Mouse (Mus musculus) CH12F3 (cell line): Measurements from ENCODE around the gene Rtp4.

Experiments used
- in situ Hi-C: fragments of 300-500 bp; cut with MboI; formaldehyde crosslinking; loops from 2 replicates; pipeline ENCODE4 v1.14.3; 2020; ENCODE audit warnings: low sequenced_read_pairs

Rtp4 gene

DNA sequence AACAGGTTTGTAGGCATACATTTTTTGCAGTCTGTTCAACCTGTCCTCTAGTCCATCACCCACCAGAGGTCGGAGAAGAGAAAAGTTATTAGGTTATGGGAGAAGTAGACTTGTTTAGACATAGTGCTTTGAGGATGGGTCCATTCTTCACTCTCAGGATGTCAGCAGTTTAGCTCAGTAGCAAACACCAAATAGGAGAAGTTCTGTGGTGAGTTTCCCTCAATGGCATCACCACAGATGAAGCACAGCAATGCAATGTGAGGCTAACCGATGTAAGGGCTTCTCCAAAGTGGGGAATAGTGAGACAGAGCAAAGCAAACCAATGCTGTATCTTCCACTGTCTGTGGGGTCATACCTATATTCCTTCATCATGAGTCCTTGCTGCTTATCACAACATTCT is 37.6 kb downstream of the Rtp4 start:
- in situ Hi-C loops, result no loop called here

DNA sequence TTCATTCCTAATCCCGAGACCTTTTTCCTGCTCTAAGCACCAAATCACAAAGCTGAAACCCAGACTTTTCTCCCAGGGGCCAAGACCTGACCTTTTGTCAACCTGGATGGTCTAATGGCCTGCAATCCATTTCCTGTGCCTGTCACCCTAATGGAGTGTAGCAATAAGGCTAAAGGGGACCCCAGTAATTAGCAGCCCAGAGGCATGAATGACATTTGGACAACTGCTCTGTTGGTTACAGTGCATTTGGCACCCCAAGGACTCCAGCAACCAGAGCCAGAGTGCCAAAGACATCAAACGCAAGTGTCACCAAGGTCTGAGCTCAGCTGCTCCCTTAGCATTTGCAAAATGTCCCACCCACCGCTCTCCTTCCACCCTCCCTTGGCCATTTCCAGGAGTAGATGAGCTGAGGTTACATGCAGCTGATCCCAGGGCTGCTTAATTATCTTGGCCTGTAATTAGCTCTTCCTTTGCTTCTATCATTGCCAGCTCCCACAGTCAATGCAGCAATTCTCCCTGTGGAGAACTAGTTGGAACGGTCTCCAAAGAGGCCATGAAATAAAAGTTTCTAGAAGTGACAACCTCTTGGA is 48.4 kb downstream of the Rtp4 start:
- in situ Hi-C loops, result no loop called here

DNA sequence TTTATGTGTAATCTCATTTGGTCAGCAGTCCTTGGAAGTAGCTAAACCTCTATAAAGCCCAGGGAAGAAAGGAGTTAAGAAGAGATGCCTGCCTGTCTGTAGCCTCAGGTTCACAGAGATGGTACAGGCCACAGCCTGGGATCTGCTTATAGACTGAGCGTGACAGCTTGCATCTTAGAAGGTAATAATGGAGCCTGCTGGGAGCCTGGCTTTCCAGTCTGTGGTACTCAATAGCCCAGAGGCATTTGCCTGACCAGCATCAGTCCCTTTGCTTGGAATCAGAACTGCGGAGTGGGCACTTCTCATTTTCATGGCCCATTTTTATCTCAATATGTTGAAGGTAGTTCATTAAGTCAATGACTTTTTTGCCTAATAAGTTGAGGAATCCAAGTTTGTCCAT is 54.5 kb downstream of the Rtp4 start:
- in situ Hi-C loops, result no loop called here

DNA sequence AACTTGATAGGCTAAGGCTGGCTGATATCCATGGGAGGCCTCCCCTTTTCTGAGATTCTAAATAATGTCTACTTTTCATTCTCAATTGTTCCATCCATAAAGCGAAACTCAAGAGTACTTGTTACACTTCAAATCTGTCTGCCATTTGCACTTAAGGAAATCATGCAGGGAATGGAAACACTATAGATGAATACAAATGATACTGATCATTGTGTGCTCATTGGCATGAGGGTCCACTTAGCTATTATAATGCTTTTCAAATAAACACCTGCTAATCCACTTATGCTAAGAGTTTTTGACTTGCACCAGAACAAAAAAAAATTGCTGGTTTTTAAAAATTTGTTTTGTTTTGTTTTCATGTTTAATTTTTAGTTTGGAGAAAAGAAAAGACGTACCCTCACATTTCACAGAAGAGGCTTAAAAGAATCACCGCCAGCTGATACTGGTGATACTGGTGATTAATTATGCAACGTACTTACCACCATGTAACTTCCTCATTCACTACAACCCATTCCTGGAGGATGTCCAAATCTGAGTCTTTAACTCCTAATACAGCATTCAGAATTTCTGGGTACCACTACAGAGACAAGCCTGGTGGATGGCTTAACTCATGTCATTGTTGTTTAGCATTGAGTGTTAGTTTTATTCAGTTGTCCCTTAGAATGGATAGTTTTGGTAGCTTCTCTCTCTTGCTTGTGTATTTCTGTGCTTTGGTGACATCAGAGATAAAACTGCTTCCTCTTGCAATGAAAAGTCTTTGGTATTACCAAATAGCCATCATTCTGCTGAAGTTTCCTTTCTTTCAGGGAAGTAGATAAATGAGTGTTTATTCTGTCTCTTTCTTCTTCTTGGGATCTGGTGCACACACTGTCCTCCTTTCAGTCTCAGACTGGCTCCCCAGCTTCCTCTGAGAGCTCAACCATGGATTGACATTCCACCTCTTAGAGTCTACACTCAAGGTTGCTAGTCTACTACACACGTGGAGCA is 71.3 kb downstream of the Rtp4 start:
- in situ Hi-C loops, result no loop called here

DNA sequence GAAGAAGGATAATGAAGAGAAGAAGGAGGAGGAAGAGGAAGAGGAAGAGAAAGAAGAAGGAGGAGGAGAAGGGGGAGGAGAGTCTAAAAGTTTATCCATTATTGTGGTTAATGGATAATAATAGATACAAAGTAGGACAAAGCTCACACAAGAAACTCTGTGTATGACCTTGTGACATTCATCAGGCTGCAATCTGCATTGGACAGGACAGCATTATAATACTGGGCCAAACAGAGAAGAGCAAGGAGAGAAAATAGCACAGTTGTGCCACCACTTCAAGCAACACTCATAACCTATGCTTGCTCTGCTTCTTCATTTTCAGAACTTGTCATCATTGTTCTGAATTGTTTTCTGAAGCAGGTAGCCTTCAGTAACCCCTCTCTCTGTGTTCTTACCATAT is 72.4 kb downstream of the Rtp4 start:
- in situ Hi-C loops, result no loop called here

DNA sequence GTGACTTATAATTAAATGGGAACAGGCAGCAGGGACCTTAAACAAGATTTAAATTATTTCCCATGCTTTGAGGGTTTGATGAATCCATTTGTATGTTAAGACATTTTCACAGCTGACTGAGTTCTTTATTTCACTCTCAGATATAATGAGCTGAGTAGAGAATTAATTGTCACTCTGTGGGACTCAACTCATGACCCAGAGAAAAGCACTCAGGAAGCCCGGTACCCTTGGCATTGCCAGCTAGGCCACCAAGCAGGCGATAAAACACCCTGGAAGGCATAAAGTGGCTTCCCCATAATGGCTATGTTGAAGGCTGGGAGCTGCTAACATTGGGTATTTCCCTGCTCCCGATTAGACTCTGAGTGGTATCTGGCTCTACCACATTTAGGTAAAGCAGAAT is 76.6 kb downstream of the Rtp4 start:
- in situ Hi-C loops, result no loop called here

DNA sequence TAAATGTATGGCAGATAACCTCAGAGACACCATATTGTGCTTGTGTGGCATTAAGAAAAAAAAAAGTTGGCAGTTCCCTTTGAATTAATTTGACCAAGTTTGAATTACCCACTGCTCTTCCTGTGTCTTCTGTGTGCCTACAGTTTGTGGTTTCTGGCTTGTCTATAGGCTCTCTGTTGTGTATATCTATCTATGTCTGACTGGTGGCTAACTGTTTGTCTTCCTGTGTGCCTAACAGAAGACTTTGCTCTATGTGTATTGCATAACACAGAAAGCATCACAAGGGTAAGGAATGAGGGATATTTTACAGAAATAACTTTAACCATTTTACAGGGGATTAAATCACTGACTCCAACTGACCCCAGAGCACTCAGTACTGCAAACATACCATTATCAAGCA is 77.9 kb downstream of the Rtp4 start:
- in situ Hi-C loops, result no loop called here

DNA sequence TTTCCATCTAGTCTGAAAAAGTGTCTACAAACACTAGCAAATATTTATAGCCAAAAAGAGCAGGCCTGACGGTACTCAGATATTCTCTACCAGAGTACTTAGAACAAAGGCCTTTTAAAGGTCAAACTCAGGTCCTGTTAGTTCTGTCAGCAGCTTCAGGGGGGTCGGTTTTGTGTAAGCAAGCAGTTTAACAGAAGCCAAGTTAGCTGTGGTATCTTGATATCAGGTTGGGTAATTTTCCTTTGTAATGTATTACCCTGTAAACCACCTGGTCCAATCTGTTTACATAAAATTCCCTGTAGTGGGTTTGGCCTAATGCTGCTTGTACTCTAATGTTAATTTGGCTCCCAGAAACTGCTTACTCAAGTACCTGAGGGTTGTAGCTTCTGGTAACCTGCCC is 86.1 kb downstream of the Rtp4 start:
- in situ Hi-C loops, result no loop called here

DNA sequence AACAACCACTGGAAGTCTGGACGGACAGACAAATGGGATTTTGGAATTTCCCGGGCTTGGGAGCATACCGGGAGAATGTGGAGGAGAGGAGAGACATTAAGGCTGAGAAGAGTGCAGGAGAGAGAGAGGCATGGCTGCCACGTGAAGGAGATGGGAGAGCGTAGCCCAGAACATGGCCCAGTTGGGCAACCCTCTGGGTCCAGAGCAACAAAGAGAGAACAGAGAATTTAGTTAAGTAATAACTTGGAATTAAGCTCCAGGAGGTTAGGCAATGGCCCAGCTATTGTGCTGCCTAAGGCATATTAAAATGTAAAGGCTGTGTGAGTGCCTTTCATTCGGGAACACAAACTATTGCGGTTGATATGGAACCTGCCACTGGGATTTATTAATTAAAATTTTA is 86.6 kb downstream of the Rtp4 start:
- in situ Hi-C loops, result no loop called here

DNA sequence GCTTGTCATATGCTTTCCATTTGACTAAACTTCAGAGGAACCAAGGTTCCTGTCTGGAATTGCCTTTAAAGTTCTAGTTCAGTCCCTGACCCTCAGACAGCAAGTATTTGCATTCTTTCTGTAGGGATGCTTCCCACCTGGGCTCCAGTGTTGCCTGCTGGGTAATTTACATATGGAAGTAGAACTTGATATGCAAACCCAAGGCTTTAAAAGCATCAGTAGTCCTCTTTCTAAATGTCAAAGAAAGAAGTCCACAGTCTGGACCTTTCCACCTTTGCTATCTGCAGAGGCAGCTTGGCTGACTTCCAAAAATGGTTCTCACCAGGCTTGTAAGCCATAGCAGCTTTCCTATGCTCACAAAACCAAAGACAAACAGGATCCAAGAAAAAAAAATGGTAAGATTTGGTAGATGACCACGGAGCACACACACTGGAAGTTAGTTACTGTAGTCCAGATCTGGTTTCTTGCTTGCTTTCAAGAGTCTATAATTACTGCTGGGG is 87.9 kb downstream of the Rtp4 start:
- in situ Hi-C loops, result no loop called here

DNA sequence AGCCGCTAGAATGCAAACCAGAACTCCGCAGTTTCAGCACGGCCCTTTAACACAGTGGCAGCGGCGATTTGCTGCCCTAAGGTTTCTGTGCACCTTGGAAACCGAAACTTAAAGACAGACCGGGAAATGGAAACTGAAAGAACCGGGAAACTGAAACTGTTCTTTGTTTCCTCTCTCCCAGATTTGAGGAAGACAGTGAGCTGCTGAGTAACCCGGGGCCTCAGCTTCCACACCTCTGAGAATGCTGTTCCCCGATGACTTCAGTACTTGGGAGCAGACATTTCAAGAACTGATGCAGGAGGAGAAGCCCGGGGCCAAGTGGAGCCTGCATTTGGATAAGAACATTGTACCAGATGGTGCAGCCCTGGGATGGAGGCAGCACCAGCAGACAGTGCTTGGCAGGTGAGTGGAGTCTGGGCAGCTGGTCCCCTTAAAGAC is 89.7 kb downstream of the Rtp4 start:
- in situ Hi-C loops, result no loop called here

DNA sequence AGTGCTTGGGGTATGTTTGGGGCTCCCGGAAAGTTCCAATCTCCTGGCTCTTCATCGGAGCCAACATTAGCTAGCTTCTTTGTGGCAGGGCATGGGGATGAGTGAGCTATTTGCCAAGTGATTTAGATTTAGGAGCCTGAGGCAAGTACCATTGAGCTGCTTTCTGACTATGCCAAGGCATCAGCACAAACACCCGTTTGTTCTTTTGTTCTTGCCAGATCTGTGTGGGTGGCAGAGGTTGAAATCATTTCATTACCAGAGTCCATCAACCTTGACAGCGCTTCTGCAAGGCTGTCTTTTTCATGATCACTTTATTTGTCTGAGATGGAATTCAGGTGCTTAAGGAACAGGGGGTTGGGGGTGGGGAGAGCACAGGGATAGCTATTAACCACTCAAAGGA is 104.1 kb downstream of the Rtp4 start:
- in situ Hi-C loops, result no loop called here

DNA sequence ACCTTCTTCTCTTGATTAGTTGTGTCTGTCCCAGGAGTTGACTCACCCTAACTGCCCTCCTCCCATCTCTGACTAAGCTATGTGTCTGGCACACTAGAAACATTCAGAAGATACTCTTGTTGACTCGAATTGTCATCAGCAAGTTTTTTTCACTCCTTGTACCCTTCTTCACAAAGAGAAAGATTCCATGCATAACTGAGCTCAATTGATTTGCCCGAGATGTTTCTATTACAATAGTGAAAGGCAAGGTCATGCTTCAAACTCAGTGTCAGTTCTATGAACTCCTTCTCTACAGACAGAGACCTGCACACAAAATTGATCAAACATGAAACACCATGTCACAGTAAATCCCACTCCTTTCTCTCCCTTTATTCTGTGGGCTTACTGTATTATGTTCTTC is 111.4 kb downstream of the Rtp4 start:
- in situ Hi-C loops, result no loop called here

DNA sequence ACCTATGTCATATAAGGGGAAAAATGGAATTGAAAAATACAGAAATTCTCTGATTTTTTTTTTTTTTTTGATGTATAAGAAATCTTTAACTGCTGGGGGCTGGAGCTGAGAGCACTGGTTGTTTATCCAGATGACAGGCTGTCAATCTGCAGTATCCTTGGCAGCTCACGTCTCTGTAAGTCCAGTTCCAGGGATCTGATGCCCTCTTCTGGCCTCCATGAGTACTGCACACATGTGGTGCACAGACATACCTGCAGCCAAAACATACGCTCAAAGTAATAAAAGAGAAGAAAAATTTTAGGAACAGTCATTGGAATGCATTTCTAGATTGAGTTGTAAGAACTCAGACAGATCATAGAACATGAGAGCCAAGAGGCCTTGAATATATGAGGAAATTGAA is 112.6 kb downstream of the Rtp4 start:
- in situ Hi-C loops, result no loop called here

DNA sequence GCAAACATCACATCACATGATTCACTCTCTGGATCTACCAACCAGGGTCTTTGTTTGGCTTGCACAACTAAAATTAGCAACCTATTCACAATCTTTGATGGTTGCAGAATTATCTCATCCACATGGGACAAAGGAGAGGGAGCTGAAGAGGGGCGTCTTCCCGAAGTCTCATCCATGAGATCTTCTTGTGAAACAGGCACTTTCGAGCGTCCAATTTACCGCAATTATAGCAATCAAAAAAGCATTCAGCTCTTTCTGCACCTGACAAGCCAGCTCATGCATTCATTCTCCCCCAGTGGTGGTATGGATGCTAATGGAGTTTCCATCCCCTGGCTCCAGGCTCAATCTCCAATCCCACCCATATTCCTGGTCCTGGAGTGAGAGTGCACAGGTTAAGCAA is 132.9 kb downstream of the Rtp4 start:
- in situ Hi-C loops, result no loop called here

DNA sequence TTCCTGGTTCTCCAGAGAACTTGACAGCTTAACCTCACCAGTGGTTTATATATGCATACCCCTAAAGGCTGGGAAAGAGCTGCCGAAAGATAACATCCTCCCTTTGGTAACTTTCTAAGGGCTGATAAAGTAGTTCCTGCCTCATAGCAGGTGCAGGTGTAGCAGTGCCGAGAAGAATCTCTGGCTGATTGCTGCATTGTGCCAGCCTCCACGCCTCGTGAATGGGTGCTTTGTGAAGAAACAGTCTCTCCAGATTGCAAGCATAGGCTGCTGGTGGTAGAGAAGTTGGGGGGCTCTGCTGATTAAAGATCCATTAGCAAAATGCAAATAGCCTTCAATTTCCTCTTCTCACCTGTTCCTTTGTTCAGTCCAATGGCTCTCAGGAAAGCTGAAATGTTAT is 133.4 kb downstream of the Rtp4 start:
- in situ Hi-C loops, result no loop called here

DNA sequence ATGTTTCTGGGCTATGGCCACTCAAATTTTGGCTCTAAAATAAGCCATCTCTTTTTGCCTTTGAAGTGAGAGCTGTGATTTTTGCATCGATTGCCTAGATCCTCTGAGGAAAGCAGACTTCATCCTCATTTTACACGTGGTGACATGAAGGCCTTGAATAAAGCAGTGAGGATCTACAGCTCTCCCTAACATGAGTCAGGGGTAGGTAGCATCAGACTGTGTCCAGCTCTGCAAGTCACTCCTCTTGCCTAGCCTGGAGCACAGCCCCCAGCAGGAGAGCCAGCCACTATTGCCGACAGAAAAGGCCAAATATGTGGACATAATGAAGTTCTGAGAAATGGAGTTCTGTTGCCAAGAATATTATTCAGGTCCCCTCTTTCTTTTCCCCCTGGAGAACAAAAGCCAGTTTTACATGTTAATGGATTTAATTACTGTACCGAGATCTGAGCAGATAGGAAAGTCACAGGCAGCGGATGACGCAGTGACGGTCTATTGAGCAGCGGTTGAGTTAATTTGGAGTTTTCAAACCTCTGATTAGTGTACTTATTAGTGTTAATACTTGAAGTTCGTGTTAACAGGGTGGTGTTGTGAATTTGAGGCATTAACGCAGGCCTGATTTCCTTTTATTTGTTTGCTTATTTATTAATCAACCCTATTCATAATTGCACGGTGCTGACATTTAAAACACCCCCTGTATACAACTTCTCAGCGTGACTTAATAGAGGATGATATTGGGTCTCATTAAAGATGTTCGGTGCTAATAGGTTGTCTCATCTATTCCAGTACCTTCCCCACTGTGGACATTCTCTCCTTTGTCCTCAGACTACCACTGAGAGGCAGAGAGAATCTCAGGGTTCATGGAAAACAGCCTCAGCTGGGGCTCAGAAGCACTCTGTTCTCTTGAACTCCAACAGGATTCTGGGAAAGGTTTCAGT is 139.8 kb downstream of the Rtp4 start:
- in situ Hi-C loops, result no loop called here
